Mouse (Mus musculus): ENCODE measurements around the gene Tnk2.
"Not testable (repeated sequence)": the region's sequence is repeated elsewhere in the genome, so short reads cannot be mapped to it uniquely, and the experiment has no call there.

Gene Tnk2

GRCm38 (mm10) chr16:32636331-32636730, 7.3 kb upstream of the Tnk2 start:
- DNase-seq (ENCODE audit: low read depth), result no peak

GRCm38 (mm10) chr16:32636871-32637521, 6.7 kb upstream of the Tnk2 start:
- DNase-seq (ENCODE audit: low read depth), result no peak

GRCm38 (mm10) chr16:32638476-32638875, 5.2 kb upstream of the Tnk2 start:
- peak; percentile 90 for DNase-seq (ENCODE audit: low read depth)

- no peak for DNase-seq (ENCODE audit: low read depth)
These were observed 3.6 kb upstream of the Tnk2 start for GRCm38 (mm10) chr16:32640096-32640495.

GRCm38 (mm10) chr16:32640683-32641082, 3.0 kb upstream of the Tnk2 start:
- DNase-seq (ENCODE audit: low read depth), result not testable (repeated sequence)

GRCm38 (mm10) chr16:32641440-32642219, 2.0 kb upstream of the Tnk2 start:
- no peak for DNase-seq (ENCODE audit: low read depth)

- peak; percentile 42 for DNase-seq (ENCODE audit: low read depth)
These were observed 1.4 kb upstream of the Tnk2 start for GRCm38 (mm10) chr16:32642280-32642679.

- peak; percentile 56 for DNase-seq (ENCODE audit: low read depth)
These were observed 561 bp downstream of the Tnk2 start for GRCm38 (mm10) chr16:32644069-32644800.

- no peak for DNase-seq (ENCODE audit: low read depth)
These were observed 1.1 kb downstream of the Tnk2 start for GRCm38 (mm10) chr16:32644801-32645170.

GRCm38 (mm10) chr16:32645361-32645914, 1.8 kb downstream of the Tnk2 start:
- peak; percentile 65 for DNase-seq (ENCODE audit: low read depth)

GRCm38 (mm10) chr16:32646014-32646413, 2.3 kb downstream of the Tnk2 start:
- no peak for DNase-seq (ENCODE audit: low read depth)

- no peak for DNase-seq (ENCODE audit: low read depth)
These were observed 4.0 kb downstream of the Tnk2 start for GRCm38 (mm10) chr16:32647712-32648111.

GRCm38 (mm10) chr16:32650461-32650860, 6.8 kb downstream of the Tnk2 start:
- no peak for DNase-seq (ENCODE audit: low read depth)

GRCm38 (mm10) chr16:32650974-32651618, 7.4 kb downstream of the Tnk2 start:
- peak; percentile 88 for DNase-seq (ENCODE audit: low read depth)

GRCm38 (mm10) chr16:32654071-32654733, 10.5 kb downstream of the Tnk2 start:
- no peak for DNase-seq (ENCODE audit: low read depth)

GRCm38 (mm10) chr16:32655534-32655933, 11.9 kb downstream of the Tnk2 start:
- DNase-seq (ENCODE audit: low read depth), result no peak

GRCm38 (mm10) chr16:32656321-32656720, 12.6 kb downstream of the Tnk2 start:
- DNase-seq (ENCODE audit: low read depth), result no peak

- no peak for DNase-seq (ENCODE audit: low read depth)
These were observed 13.1 kb downstream of the Tnk2 start for GRCm38 (mm10) chr16:32656794-32657193.

- DNase-seq (ENCODE audit: low read depth), result no peak
These were observed 14.0 kb downstream of the Tnk2 start for GRCm38 (mm10) chr16:32657498-32658250.

GRCm38 (mm10) chr16:32658743-32659171, 15.1 kb downstream of the Tnk2 start:
- DNase-seq (ENCODE audit: low read depth), result peak; percentile 72

- no peak for DNase-seq (ENCODE audit: low read depth)
These were observed 15.7 kb downstream of the Tnk2 start for GRCm38 (mm10) chr16:32659385-32659784.
